Mouse (Mus musculus) activated CD4-positive, CD25-positive, alpha-beta regulatory T cell (primary cell): ENCODE results near the gene Slc10a6. TPM values are rescaled to one million over a fixed set of nuclear protein-coding genes. Genes with fewer than 3 reads are reported as not detected.

Source experiments
- polyA plus RNA-seq, 2 experiments: library from polyadenylated mRNA; unstranded; fragments of 100-300 nt; shearing (Covaris generic); gene quantifications; one replicate each; pipeline ENCODE4 v1.2.1; 2017

The Slc10a6 gene
- polyA plus RNA-seq: not detected

GRCm38 (mm10) chr5:103629111-103629764 lies at the start of gene Slc10a6:
TSS of gene Slc10a6 (minus strand) at chr5:103629403.

GRCm38 (mm10) chr5:103655346-103656118 lies 26.3 kb upstream of the Slc10a6 start, which contains the start of gene 1700016H13Rik:
TSS of gene 1700016H13Rik (minus strand) at chr5:103656010.

Other genes starting within 250 kb of the Slc10a6 start
- gene Ptpn13, start 204.2 kb downstream of the Slc10a6 start, polyA plus RNA-seq: 10 to 100 TPM; 23.0 to 23.3 TPM
- not detected for gene 1700016H13Rik, start 26.6 kb upstream of the Slc10a6 start, polyA plus RNA-seq
- 10 to 100 TPM; 29.1 to 42.3 TPM for gene Aff1, start 63.0 kb upstream of the Slc10a6 start, polyA plus RNA-seq